Mouse (Mus musculus): ENCODE results near the gene Chsy1. TPM values are rescaled to one million over a fixed set of nuclear protein-coding genes. Genes with fewer than 3 reads are reported as not detected.

Gene Chsy1
- polyA plus RNA-seq, 1 experiment from 2014 or later = 18.9 TPM

- Histone ChIP-seq H3K4me2 (ENCODE audit: low read length) (no peak overlapping the region), H3K9ac (ENCODE audit: low read length) (no peak overlapping the region), H3K4me3 (ENCODE audit: low read depth, low read length) (no peak overlapping the region), H3K4me1 (replicated peaks; ENCODE audit: control insufficient read depth, insufficient read depth, low read length) (peaks cover 16% of the 10 kb centered on the region), H3K36me3 (ENCODE audit: control insufficient read depth, insufficient read depth, low read length) (no peaks in the 10 kb centered on the region), H3K9me3 (ENCODE audit: control insufficient read depth, low read length) (no peaks in the 10 kb centered on the region), H3K27ac (ENCODE audit: low read depth) (peak overlapping the region; percentile 78), H3K27me3 (replicated peaks; ENCODE audit: control insufficient read depth, insufficient read depth, low read length) (no peaks in the 10 kb centered on the region)
- 35% methylated on average over 9 of the region's 9 CpGs for WGBS
- ATAC-seq (replicated peaks; ENCODE audit: low FRiP score, low TSS enrichment, low read depth) = no peak
- peak; percentile 58 for DNase-seq (ENCODE audit: low spot score)
Observed at GRCm38 (mm10) chr7:66218193-66219014, 109.1 kb downstream of the Chsy1 start.

- peak overlapping the region; percentile 78; the same call in 1 of the 2 replicates for H3K27ac ChIP-seq (ENCODE audit: low read depth)
- peak; percentile 45 for DNase-seq (ENCODE audit: low spot score)
- no peak overlapping the region for H3K4me2 ChIP-seq (ENCODE audit: low read length)
- no peaks in the 10 kb centered on the region for H3K9me3 ChIP-seq (ENCODE audit: control insufficient read depth, low read length)
- no peak overlapping the region for H3K9ac ChIP-seq (ENCODE audit: low read length)
- H3K27me3 ChIP-seq (replicated peaks; ENCODE audit: control insufficient read depth, insufficient read depth, low read length) = no peaks in the 10 kb centered on the region
- H3K4me3 ChIP-seq (ENCODE audit: low read depth, low read length) = no peak overlapping the region
- no peak for ATAC-seq (replicated peaks; ENCODE audit: low FRiP score, low TSS enrichment, low read depth)
- peaks cover 17% of the 10 kb centered on the region for H3K4me1 ChIP-seq (replicated peaks; ENCODE audit: control insufficient read depth, insufficient read depth, low read length)
- 85% methylated on average over 4 of the region's 4 CpGs for WGBS
- H3K36me3 ChIP-seq (ENCODE audit: control insufficient read depth, insufficient read depth, low read length) = no peaks in the 10 kb centered on the region
Observed at GRCm38 (mm10) chr7:66219028-66219793, 109.9 kb downstream of the Chsy1 start.

GRCm38 (mm10) chr7:66219794-66220227, 110.5 kb downstream of the Chsy1 start:
- no peak overlapping the region for H3K27ac ChIP-seq (ENCODE audit: low read depth)
- no peak overlapping the region for H3K4me2 ChIP-seq (ENCODE audit: low read length)
- H3K36me3 ChIP-seq (ENCODE audit: control insufficient read depth, insufficient read depth, low read length) = no peaks in the 10 kb centered on the region
- ATAC-seq (replicated peaks; ENCODE audit: low FRiP score, low TSS enrichment, low read depth) (no peak), DNase-seq (ENCODE audit: low spot score) (peak; percentile 47)
- 76% methylated on average over 4 of the region's 4 CpGs for WGBS
- H3K4me1 ChIP-seq (replicated peaks; ENCODE audit: control insufficient read depth, insufficient read depth, low read length) = peaks cover 17% of the 10 kb centered on the region
- no peaks in the 10 kb centered on the region for H3K9me3 ChIP-seq (ENCODE audit: control insufficient read depth, low read length)
- H3K27me3 ChIP-seq (replicated peaks; ENCODE audit: control insufficient read depth, insufficient read depth, low read length) = no peaks in the 10 kb centered on the region
- H3K4me3 ChIP-seq (ENCODE audit: low read depth, low read length) = no peak overlapping the region
- no peak overlapping the region for H3K9ac ChIP-seq (ENCODE audit: low read length)

GRCm38 (mm10) chr7:66222621-66223091, 113.3 kb downstream of the Chsy1 start:
- Histone ChIP-seq H3K4me2 (ENCODE audit: low read length) (no peak overlapping the region), H3K4me1 (replicated peaks; ENCODE audit: control insufficient read depth, insufficient read depth, low read length) (peaks cover 17% of the 10 kb centered on the region), H3K27ac (ENCODE audit: low read depth) (peak overlapping the region; percentile 24), H3K36me3 (ENCODE audit: control insufficient read depth, insufficient read depth, low read length) (no peaks in the 10 kb centered on the region), H3K9ac (ENCODE audit: low read length) (no peak overlapping the region), H3K27me3 (replicated peaks; ENCODE audit: control insufficient read depth, insufficient read depth, low read length) (no peaks in the 10 kb centered on the region), H3K9me3 (ENCODE audit: control insufficient read depth, low read length) (no peaks in the 10 kb centered on the region), H3K4me3 (ENCODE audit: low read depth, low read length) (no peak overlapping the region)
- ATAC-seq (replicated peaks; ENCODE audit: low FRiP score, low TSS enrichment, low read depth) = 0 out of 2 replicates have a peak, but pooled peaks have one; percentile 56
- DNase-seq (ENCODE audit: low spot score) = peak; percentile 60
- 28% methylated on average over 8 of the region's 8 CpGs for WGBS

Other genes starting within 250 kb of the Chsy1 start
- gene Pcsk6, start 247.8 kb upstream of the Chsy1 start, polyA plus RNA-seq (2014; fragmentation: Nextera tagmentation; extraction: Ambion mirVana) = 3.4 and 3.5 TPM in 2 replicates
- gene Gm45213, start 65.9 kb upstream of the Chsy1 start, polyA plus RNA-seq (2014; fragmentation: Nextera tagmentation; extraction: Ambion mirVana) = not detected in 2 replicates
- 178 and 191 TPM in 2 replicates for gene Snrpa1, start 50.5 kb upstream of the Chsy1 start, polyA plus RNA-seq (2014; fragmentation: Nextera tagmentation; extraction: Ambion mirVana)
- gene Selenos, start 29.9 kb upstream of the Chsy1 start, polyA plus RNA-seq (2014; fragmentation: Nextera tagmentation; extraction: Ambion mirVana) = 87.9 and 97.5 TPM in 2 replicates

Measured in intestine, embryonic 14.5 days (tissue).